Comparison of ENCODE assay signal across 24 mouse cellular contexts in genomic region chr8:65032107-65032506, GRCm38 (mm10). TPM values are rescaled to one million over a fixed set of nuclear protein-coding genes. Genes with fewer than 3 reads are reported as not detected.
"Had no signal": no experiment of that assay in that cellular context is flagged by ENCODE, and none has a peak within 500 bp of the region (broad histone marks: within the 10 kb centered on the region; RNA-seq: fewer than 3 reads in every experiment).

No protein-coding gene starts in this region.

- H3K4me2 ChIP-seq: neural tube, embryonic 13.5 days; neural tube, embryonic 15.5 days; stomach, embryonic 15.5 days had no signal

- DNase-seq: retina, postnatal 1 day; right cerebral cortex, postnatal 14 days; right cerebral cortex, postnatal 25 days; right cerebral cortex, postnatal 4 days; spleen, adult 18-20 months; thymus, adult 18-20 months; thymus, adult 2 months; thymus, postnatal 14 days; thymus, postnatal 25 days; thymus, postnatal 36 days; thymus, postnatal 4 days had no signal

- H3K4me3 ChIP-seq: neural tube, embryonic 13.5 days; neural tube, embryonic 15.5 days; stomach, embryonic 15.5 days had no signal

- H3K9me3 ChIP-seq: neural tube, embryonic 13.5 days; neural tube, embryonic 15.5 days; stomach, embryonic 15.5 days had no signal

- H3K27me3 ChIP-seq: neural tube, embryonic 13.5 days; neural tube, embryonic 15.5 days; stomach, embryonic 15.5 days had no signal

- H3K9ac ChIP-seq: neural tube, embryonic 13.5 days; neural tube, embryonic 15.5 days; stomach, embryonic 15.5 days had no signal

- H3K36me3 ChIP-seq: neural tube, embryonic 13.5 days; neural tube, embryonic 15.5 days; stomach, embryonic 15.5 days had no signal

- H3K27ac ChIP-seq: neural tube, embryonic 13.5 days; neural tube, embryonic 15.5 days; stomach, embryonic 15.5 days; stomach, postnatal 0 days had no signal

RNA-seq across cellular contexts. Expression of gene Apela, which starts 5.0 kb away (rescaled TPM):
- total RNA-seq: neutrophil, adult 5-6 weeks had no signal
- polyA plus RNA-seq: small intestine, adult 2 months; spleen, adult 2 months; testis, adult 2 months; thymus, postnatal 0 days had no signal

RNA-seq across cellular contexts. Expression of gene Trim60, which starts 13.7 kb away (rescaled TPM):
- total RNA-seq: neutrophil, adult 5-6 weeks had no signal
- polyA plus RNA-seq: neural tube, embryonic 13.5 days; neural tube, embryonic 14.5 days; neural tube, embryonic 15.5 days; small intestine, adult 2 months; spleen, adult 2 months; stomach, embryonic 14.5 days; stomach, embryonic 15.5 days; stomach, embryonic 16.5 days; stomach, postnatal 0 days; thymus, adult 2 months; thymus, postnatal 0 days; urinary bladder, adult 2 months had no signal

RNA-seq across cellular contexts. Expression of gene Trim61, which starts 13.8 kb away (rescaled TPM):
- total RNA-seq: neutrophil, adult 5-6 weeks had no signal
- polyA plus RNA-seq: neural tube, embryonic 13.5 days; small intestine, adult 2 months; spleen, adult 2 months; stomach, embryonic 14.5 days; stomach, embryonic 15.5 days; stomach, postnatal 0 days; testis, adult 2 months; thymus, adult 2 months; thymus, postnatal 0 days; urinary bladder, adult 2 months had no signal

RNA-seq across cellular contexts. Expression of gene Gm10663, which starts 42.7 kb away (rescaled TPM):
- total RNA-seq: neutrophil, adult 5-6 weeks had no signal
- polyA plus RNA-seq: neural tube, embryonic 13.5 days; neural tube, embryonic 14.5 days; neural tube, embryonic 15.5 days; small intestine, adult 2 months; spleen, adult 2 months; stomach, embryonic 14.5 days; stomach, embryonic 15.5 days; stomach, embryonic 16.5 days; stomach, postnatal 0 days; testis, adult 2 months; thymus, adult 2 months; thymus, postnatal 0 days; urinary bladder, adult 2 months had no signal

RNA-seq across cellular contexts. Expression of gene Trim75, which starts 44.5 kb away (rescaled TPM):
- total RNA-seq: neutrophil, adult 5-6 weeks had no signal
- polyA plus RNA-seq: small intestine, adult 2 months; spleen, adult 2 months; stomach, embryonic 14.5 days; stomach, embryonic 15.5 days; stomach, embryonic 16.5 days; stomach, postnatal 0 days; testis, adult 2 months; thymus, adult 2 months; thymus, postnatal 0 days; urinary bladder, adult 2 months had no signal
